Mouse (Mus musculus) heart, adult 2 months (tissue): ENCODE data around the gene Slc45a1. TPM values are rescaled to one million over a fixed set of nuclear protein-coding genes. Genes with fewer than 3 reads are reported as not detected.

ENCODE experiments used
- DNase-seq, 2 experiments: peaks; one replicate each; pipeline ENCODE4 v3.0.0; 2021
- H3K27ac ChIP-seq: fragments of 200-600 bp; 2 replicates; pipeline ENCODE4 v1.8.1; 2022
- H3K27me3 ChIP-seq: fragments of 200-500 bp; 2 replicates; pipeline ENCODE4 v1.6.1; 2012; ENCODE audit warnings: mild to moderate bottlenecking, low read length, inconsistent platforms, mixed read lengths; ENCODE audit not compliant: control insufficient read depth, insufficient read depth
- H3K36me3 ChIP-seq: fragments of 200-500 bp; 2 replicates; pipeline ENCODE4 v1.6.1; 2012; ENCODE audit warnings: low read length, inconsistent platforms; ENCODE audit not compliant: control insufficient read depth, insufficient read depth
- H3K4me1 ChIP-seq: fragments of 200-500 bp; 2 replicates; pipeline ENCODE4 v1.6.1; 2011; ENCODE audit warnings: low read length; ENCODE audit not compliant: control insufficient read depth, insufficient read depth
- H3K4me3 ChIP-seq: fragments of 200-600 bp; 2 replicates; pipeline ENCODE4 v1.8.1; 2022
- H3K79me2 ChIP-seq: fragments of 200-500 bp; replicated peaks from 2 replicates; pipeline ENCODE4 v1.6.1; 2012; ENCODE audit warnings: mild to moderate bottlenecking, inconsistent platforms, low read length, moderate library complexity, mixed read lengths; ENCODE audit not compliant: control insufficient read depth, insufficient read depth
- H3K9ac ChIP-seq: fragments of 200-500 bp; 2 replicates; pipeline ENCODE4 v1.6.1; 2012; ENCODE audit warnings: low read depth, mild to moderate bottlenecking, control low read depth, inconsistent platforms, low read length, mixed read lengths
- CTCF ChIP-seq: fragments of 200-600 bp; IDR thresholded peaks from 2 replicates; pipeline ENCODE4 v1.8.1; 2022; ENCODE audit warnings: antibody characterized with exemption, mild to moderate bottlenecking, moderate library complexity
- EP300 ChIP-seq: fragments of 200-500 bp; IDR thresholded peaks from 2 replicates; pipeline ENCODE4 v1.6.1; 2011; ENCODE audit warnings: low read depth, low read length, control low read depth; ENCODE audit not compliant: insufficient read depth
- POLR2A ChIP-seq: fragments of 200-500 bp; IDR thresholded peaks from 2 replicates; pipeline ENCODE4 v1.6.1; 2011; ENCODE audit warnings: mild to moderate bottlenecking, low read depth, low read length, control low read depth; ENCODE audit not compliant: insufficient read depth
- WGBS: fragments of 180-500 bp; shearing (Covaris S2); methylation state at CpG from one replicate; pipeline ENCODE4 v1.1.7; 2018; 5-methylcytosine and 5-hydroxymethylcytosine counted together
- intact Hi-C: fragments of 180-260 bp; cut with DNase I; formaldehyde crosslinking; loops from one replicate; pipeline ENCODE4 v1.15.1; 2025
- polyA plus RNA-seq: library from polyadenylated mRNA; depleted of rRNA; stranded (reverse); fragments of >200 nt; gene quantifications from 2 replicates; pipeline ENCODE4 v1.2.3, GENCODE M21; 2012
- total RNA-seq, 2 experiments: library from RNA; stranded (reverse); gene quantifications; 2 replicates each; pipeline ENCODE4 v1.2.3; 2021

Slc45a1 gene
- total and polyA plus RNA-seq, 3 experiments = not detected

DNA sequence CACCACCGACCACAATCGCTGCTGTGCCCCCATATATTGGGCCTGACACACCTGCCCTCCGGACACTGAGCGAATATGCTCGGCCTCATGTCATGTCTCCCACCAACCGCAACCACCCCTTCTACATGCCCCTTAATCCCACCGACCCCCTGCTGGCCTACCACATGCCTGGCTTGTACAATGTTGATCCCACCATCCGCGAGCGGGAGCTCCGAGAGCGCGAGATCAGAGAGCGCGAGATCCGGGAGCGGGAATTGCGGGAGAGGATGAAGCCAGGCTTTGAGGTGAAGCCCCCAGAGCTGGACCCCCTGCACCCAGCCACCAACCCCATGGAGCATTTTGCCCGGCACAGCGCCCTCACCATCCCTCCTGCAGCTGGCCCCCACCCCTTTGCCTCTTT, 35.1 kb downstream of the Slc45a1 start:
- intact Hi-C loops = no loop called here
- 97% methylated on average over 20 of the region's 20 CpGs for whole genome bisulfite sequencing

DNA sequence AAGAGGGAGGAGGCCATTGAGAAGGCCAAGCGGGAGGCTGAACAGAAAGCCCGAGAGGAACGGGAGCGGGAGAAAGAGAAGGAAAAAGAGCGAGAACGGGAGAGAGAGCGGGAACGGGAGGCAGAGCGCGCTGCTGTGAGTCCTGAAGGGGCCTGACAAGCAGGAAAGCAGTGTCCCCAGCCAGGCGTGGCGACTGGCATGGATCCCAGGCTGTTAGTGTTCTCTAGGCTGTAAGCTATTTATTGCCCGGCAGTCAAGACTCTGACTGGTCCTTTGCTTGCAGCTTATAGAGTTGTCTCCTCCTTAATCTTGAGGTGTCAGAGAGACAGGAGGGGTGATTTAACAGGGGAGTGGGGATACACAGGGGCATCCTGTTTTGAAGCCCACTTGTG, 35.9 kb downstream of the Slc45a1 start:
- H3K4me3 ChIP-seq = no peak overlapping the region
- no peak overlapping the region for H3K27ac ChIP-seq
- WGBS = 63% methylated on average over 13 of the region's 13 CpGs

More for the DNA sequence above, 35.1 kb downstream of the Slc45a1 start:
- TF ChIP-seq POLR2A (no peak), EP300 (no peak), CTCF (no peak)
- no peak for DNase-seq
- no peaks in the 10 kb centered on the region for H3K27me3 ChIP-seq
- H3K4me3 ChIP-seq = no peak overlapping the region
- no peaks in the 10 kb centered on the region for H3K36me3 ChIP-seq
- no peaks in the 10 kb centered on the region for H3K4me1 ChIP-seq
- no peaks in the 10 kb centered on the region for H3K79me2 ChIP-seq
- no peak overlapping the region for H3K27ac ChIP-seq
- H3K9ac ChIP-seq = no peak overlapping the region

DNA sequence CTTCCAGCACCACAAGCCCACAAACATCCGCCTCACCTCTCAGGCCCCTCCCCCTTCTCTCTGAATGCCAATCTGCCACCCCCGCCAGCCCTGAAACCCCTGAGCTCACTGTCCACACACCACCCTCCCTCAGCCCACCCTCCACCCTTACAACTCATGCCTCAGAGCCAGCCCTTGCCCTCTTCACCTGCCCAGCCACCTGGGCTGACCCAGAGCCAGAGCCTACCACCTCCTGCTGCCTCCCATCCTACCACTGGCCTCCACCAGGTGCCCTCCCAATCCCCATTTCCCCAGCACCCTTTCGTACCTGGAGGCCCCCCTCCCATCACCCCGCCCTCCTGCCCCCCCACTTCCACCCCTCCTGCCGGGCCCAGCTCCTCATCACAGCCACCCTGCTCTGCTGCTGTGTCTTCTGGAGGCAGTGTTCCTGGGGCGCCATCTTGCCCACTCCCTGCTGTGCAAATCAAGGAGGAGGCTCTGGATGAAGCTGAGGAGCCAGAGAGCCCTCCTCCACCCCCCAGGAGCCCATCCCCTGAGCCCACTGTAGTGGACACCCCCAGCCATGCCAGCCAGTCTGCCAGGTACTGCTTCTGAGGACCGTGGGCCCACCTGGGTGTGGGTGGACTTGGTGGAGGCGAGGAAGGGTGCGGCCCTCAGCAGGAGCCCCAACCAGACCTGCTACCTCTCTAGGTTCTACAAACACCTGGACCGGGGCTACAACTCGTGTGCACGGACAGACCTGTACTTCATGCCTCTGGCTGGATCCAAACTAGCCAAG, 36.5 kb downstream of the Slc45a1 start:
- Histone ChIP-seq H3K36me3 (no peaks in the 10 kb centered on the region), H3K4me3 (no peak overlapping the region), H3K79me2 (no peaks in the 10 kb centered on the region), H3K4me1 (no peaks in the 10 kb centered on the region), H3K27me3 (no peaks in the 10 kb centered on the region), H3K9ac (no peak overlapping the region), H3K27ac (no peak overlapping the region)
- intact Hi-C loops = no loop called here
- no peak for TF ChIP-seq EP300
- no peak for TF ChIP-seq POLR2A
- TF ChIP-seq CTCF = no peak
- 91% methylated on average over 12 of the region's 12 CpGs for WGBS
- DNase-seq = no peak

More for the DNA sequence above, 35.9 kb downstream of the Slc45a1 start:
- Histone ChIP-seq H3K4me1 (no peaks in the 10 kb centered on the region), H3K79me2 (no peaks in the 10 kb centered on the region), H3K36me3 (no peaks in the 10 kb centered on the region), H3K9ac (no peak overlapping the region), H3K27me3 (no peaks in the 10 kb centered on the region)
- intact Hi-C loops = no loop called here
- DNase-seq = peak in 1 of 2 experiments; percentile 44
- TF ChIP-seq POLR2A (no peak), CTCF (no peak), EP300 (no peak)

DNA sequence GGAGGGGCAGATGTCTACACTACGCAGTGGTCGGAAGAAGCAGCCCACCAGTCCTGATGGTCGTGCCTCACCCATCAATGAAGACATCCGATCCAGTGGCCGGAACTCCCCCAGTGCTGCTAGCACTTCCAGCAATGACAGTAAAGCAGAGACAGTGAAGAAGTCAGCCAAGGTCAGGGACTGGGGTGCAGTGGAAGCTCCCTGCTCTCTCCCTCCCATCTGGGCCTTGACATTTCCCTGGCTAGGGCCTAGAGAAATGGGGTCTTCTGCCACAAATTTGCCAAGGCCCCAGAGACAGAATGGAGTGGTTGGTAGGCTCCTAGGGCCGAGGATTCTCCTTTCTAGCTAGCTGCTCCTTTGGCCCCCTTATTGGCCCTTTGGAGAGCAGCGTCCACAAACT, 38.3 kb downstream of the Slc45a1 start:
- no peak overlapping the region for H3K4me3 ChIP-seq
- 91% methylated on average over 7 of the region's 7 CpGs for WGBS
- H3K36me3 ChIP-seq = no peaks in the 10 kb centered on the region
- intact Hi-C loops = loop anchor here (5.0 kb wide), 1 partner anchor 46 kb away; no protein-coding TSS in a partner anchor
- H3K4me1 ChIP-seq = no peaks in the 10 kb centered on the region
- H3K27ac ChIP-seq = no peak overlapping the region
- H3K9ac ChIP-seq = no peak overlapping the region
- TF ChIP-seq CTCF (no peak), EP300 (no peak), POLR2A (no peak)
- H3K79me2 ChIP-seq = no peaks in the 10 kb centered on the region
- no peak for DNase-seq
- H3K27me3 ChIP-seq = no peaks in the 10 kb centered on the region

DNA sequence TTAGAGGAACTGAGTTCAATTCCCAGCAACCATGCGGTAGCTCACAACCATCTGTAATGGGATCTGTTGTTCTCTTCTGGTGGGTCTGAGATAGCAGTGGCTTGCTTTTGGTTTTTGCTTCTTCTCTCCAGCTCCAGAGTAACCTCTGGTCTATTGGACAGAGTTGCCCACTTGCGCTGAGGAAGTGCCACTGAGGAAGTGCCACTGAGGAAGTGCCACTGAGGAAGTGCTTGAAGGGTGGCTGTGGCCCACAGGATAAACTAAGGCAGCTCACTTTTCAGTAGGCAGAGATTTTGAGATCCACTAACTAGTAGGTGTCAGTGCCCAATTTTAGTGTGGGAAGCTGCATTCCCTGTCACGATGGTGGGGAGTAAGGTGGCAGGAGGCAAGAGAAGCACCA, 43.3 kb downstream of the Slc45a1 start:
- no peak for DNase-seq
- 96% methylated on average over 3 of the region's 3 CpGs for WGBS
- no peak overlapping the region for H3K9ac ChIP-seq
- no peak overlapping the region for H3K4me3 ChIP-seq
- H3K4me1 ChIP-seq = peaks cover 5% of the 10 kb centered on the region
- TF ChIP-seq CTCF = no peak
- no peak for TF ChIP-seq EP300
- no peak for TF ChIP-seq POLR2A
- H3K27me3 ChIP-seq = no peaks in the 10 kb centered on the region
- H3K27ac ChIP-seq = no peak overlapping the region
- intact Hi-C loops = no loop called here
- peaks cover 9% of the 10 kb centered on the region for H3K79me2 ChIP-seq
- no peaks in the 10 kb centered on the region for H3K36me3 ChIP-seq

DNA sequence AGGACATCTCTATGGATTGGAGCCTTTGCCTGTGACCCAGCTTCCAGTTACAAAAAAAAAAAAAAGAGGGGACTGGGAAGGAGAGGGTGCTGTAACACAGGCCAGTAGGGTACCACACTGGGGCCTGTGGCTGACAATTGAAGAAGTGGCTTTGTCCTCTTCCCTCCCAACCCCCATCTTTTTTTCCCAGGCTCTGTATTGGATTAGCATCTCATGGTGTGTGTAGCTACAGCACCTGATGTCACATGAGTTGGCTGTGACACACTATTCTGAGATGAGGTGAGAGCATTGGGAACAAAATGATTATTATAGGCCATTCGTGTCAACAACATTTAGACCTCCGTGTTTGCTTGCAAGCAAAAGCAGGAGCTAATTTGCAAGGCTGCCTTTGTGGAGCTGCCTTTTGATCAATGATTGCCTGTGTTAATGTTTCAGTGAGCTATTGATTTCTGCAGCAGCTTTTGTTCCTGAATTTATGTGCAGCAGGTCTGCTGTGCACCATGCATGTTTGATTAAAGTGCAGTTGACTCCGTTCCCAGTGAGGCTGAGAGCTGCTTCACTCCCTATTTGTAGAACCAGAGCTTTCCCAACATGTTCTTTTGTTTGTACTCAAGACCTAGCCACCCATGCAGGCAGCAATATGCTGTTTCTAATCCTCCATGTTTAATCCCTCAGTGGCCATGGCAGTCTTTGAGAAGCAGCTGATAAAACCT, 45.4 kb downstream of the Slc45a1 start:
- Histone ChIP-seq H3K9ac (no peak overlapping the region), H3K4me3 (no peak overlapping the region), H3K36me3 (no peaks in the 10 kb centered on the region), H3K79me2 (peaks cover 10% of the 10 kb centered on the region), H3K4me1 (peaks cover 5% of the 10 kb centered on the region), H3K27ac (no peak overlapping the region), H3K27me3 (no peaks in the 10 kb centered on the region)
- 70% methylated on average over 3 of the region's 3 CpGs for WGBS
- intact Hi-C loops = no loop called here
- TF ChIP-seq EP300 = no peak
- no peak for DNase-seq
